Mouse (Mus musculus) erythroblast, adult 5-6 weeks (primary cell): Measurements from ENCODE around the gene Cracr2b. TPM values are rescaled to one million over a fixed set of nuclear protein-coding genes. Genes with fewer than 3 reads are reported as not detected.

Experiments used
- ATAC-seq: replicated peaks from 2 replicates; pipeline ENCODE4 v1.8.0; 2016; ENCODE audit warnings: moderate number of reproducible peaks, mild to moderate bottlenecking, moderate TSS enrichment, inconsistent platforms; ENCODE audit not compliant: poor library complexity, low FRiP score, severe bottlenecking
- total RNA-seq, 2 experiments: library from RNA; stranded (forward) in 1 of 2; stranded (reverse) in 1 of 2; fragments of 150-400 nt in 1 of 2; fragments of 200-764, 138-1000 nt in 1 of 2; gene quantifications; 2 replicates each; pipeline versions ENCODE4 v1.2.3 to v1.2.4; 2015 to 2017; ENCODE audit warnings: low replicate concordance in 2 of 2

Cracr2b gene
- total RNA-seq (2015; ENCODE audit: low replicate concordance), result 0.77 TPM in 1 of 2 replicates, not detected in the other
- 3.2 TPM in 1 of 2 replicates, not detected in the other for total RNA-seq (2017; ENCODE audit: low replicate concordance)

- no peak for ATAC-seq
Measured at GRCm38 (mm10) chr7:141460391-141461113, at the start of gene Cracr2b. Gene Cracr2b, plus strand, starts transcription at chr7:141461094.

- ATAC-seq, result no peak
Measured at GRCm38 (mm10) chr7:141411667-141412066, 49.2 kb upstream of the Cracr2b start.

GRCm38 (mm10) chr7:141413331-141413730, 47.6 kb upstream of the Cracr2b start:
- ATAC-seq, result peak; percentile 9; the same call in 1 of the 2 replicates

GRCm38 (mm10) chr7:141413809-141414584, 46.9 kb upstream of the Cracr2b start, which contains the start of gene Gatd1:
Gene Gatd1, minus strand, starts transcription at chr7:141414136.
- peak; percentile 81 for ATAC-seq

- ATAC-seq, result no peak
Measured at GRCm38 (mm10) chr7:141416144-141416841, 44.6 kb upstream of the Cracr2b start.

- ATAC-seq, result no peak
Measured at GRCm38 (mm10) chr7:141417731-141418681, 42.9 kb upstream of the Cracr2b start.

- no peak for ATAC-seq
Measured at GRCm38 (mm10) chr7:141418970-141419369, 41.9 kb upstream of the Cracr2b start.

GRCm38 (mm10) chr7:141420030-141420702, 40.7 kb upstream of the Cracr2b start:
- no peak for ATAC-seq

GRCm38 (mm10) chr7:141423811-141424210, 37.1 kb upstream of the Cracr2b start:
- no peak for ATAC-seq

GRCm38 (mm10) chr7:141426948-141427730, 33.8 kb upstream of the Cracr2b start:
- ATAC-seq, result 0 out of 2 replicates have a peak, but pooled peaks have one; percentile 7

GRCm38 (mm10) chr7:141428701-141429100, 32.2 kb upstream of the Cracr2b start:
- ATAC-seq, result no peak

GRCm38 (mm10) chr7:141429310-141429709, 31.6 kb upstream of the Cracr2b start, which contains the start of gene Cend1:
Gene Cend1, minus strand, starts transcription at chr7:141429491.
- ATAC-seq, result no peak

- no peak for ATAC-seq
Measured at GRCm38 (mm10) chr7:141429840-141430584, 30.9 kb upstream of the Cracr2b start.

- no peak for ATAC-seq
Measured at GRCm38 (mm10) chr7:141430585-141431240, 30.2 kb upstream of the Cracr2b start.

- no peak for ATAC-seq
Measured at GRCm38 (mm10) chr7:141431434-141432185, 29.3 kb upstream of the Cracr2b start.

- no peak for ATAC-seq
Measured at GRCm38 (mm10) chr7:141432186-141432611, 28.7 kb upstream of the Cracr2b start.
